Mouse (Mus musculus): ENCODE measurements at regions not wholly inside any gene's neighbourhood (a gene's known extent, or its start where the extent isn't known, plus 50 kb on each side); places are given as distances from the start of the nearest gene placed in this dataset.

DNA sequence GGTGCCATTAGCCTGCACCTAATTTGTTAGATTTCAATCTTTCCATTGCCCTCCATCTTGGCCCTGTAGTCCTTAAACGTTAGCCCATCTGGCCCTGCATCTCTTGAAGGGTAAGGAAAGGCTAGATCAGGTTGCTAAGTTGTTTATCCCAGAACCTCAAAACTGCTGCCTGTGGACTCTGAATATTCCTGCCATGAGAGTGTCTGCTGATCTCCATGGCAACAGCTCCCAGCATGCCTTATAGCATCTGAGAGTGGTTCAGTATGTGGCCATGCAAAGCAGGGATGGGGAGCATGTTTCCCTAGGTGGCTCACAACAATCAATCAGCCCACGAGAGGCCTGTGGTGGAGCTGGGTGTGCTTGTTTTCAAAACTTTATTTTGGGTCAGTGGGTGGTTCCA is 346.3 kb downstream of the Rps24 start:
- H3K27me3 ChIP-seq (ENCODE audit: control insufficient read depth in 1 of 2, insufficient read depth in 2 of 2, low read length in 2 of 2) = no peaks in the 10 kb centered on the region
- TF ChIP-seq MAX (IDR thresholded peaks at IDR 0.05; ENCODE audit: low read length) (no peak), GABPA (IDR thresholded peaks at IDR 0.05; ENCODE audit: low read depth, low read length) (no peak), BHLHE40 (IDR thresholded peaks at IDR 0.05; ENCODE audit: borderline replicate concordance, low read depth, low read length) (no peak), MYB (IDR thresholded peaks at IDR 0.05; ENCODE audit: low read depth, low read length) (no peak), MAZ (IDR thresholded peaks at IDR 0.05; ENCODE audit: low read depth, low read length) (no peak), NELFE (IDR thresholded peaks at IDR 0.05; ENCODE audit: low read depth, low read length) (no peak), SIN3A (IDR thresholded peaks at IDR 0.05; ENCODE audit: low read length) (no peak), ELF1 (IDR thresholded peaks at IDR 0.05; ENCODE audit: low read depth, low read length) (no peak), CHD1 (IDR thresholded peaks at IDR 0.05; ENCODE audit: low read depth, low read length) (no peak), MYC (IDR thresholded peaks at IDR 0.05; ENCODE audit: low read depth, low read length) (no peak), CTCF (IDR thresholded peaks at IDR 0.05 in 2 of 3, conservative IDR thresholded peaks at IDR 0.05 in 1 of 3; ENCODE audit: control insufficient read depth in 1 of 3, insufficient read depth in 1 of 3, low read depth in 2 of 3, low read length in 3 of 3, poor library complexity in 1 of 3, severe bottlenecking in 1 of 3) (no peak), JUND (IDR thresholded peaks at IDR 0.05; ENCODE audit: low read depth, low read length) (no peak), USF1 (IDR thresholded peaks at IDR 0.05; ENCODE audit: low read depth, low read length) (no peak), ZMIZ1 (IDR thresholded peaks at IDR 0.05; ENCODE audit: low read depth, low read length) (no peak), KAT2A (conservative IDR thresholded peaks at IDR 0.05; ENCODE audit: low read depth, low read length) (no peak), GATA1 (IDR thresholded peaks at IDR 0.05; ENCODE audit: low read depth, low read length) (no peak)
- no peaks in the 10 kb centered on the region for H3K9me3 ChIP-seq (replicated peaks; ENCODE audit: insufficient read depth, low read length)
- no peak overlapping the region for H3K27ac ChIP-seq (ENCODE audit: control insufficient read depth, low read depth, low read length)
- no peaks in the 10 kb centered on the region for H3K36me3 ChIP-seq (ENCODE audit: control insufficient read depth in 1 of 2, insufficient read depth in 2 of 2, low read length in 2 of 2)
- H3K9ac ChIP-seq (ENCODE audit: control insufficient read depth, low read depth, low read length, poor library complexity, severe bottlenecking) = no peak overlapping the region
- H3K79me2 ChIP-seq (ENCODE audit: control insufficient read depth, insufficient read depth, low read length, poor library complexity) = no peaks in the 10 kb centered on the region
- no peaks in the 10 kb centered on the region for H3K4me1 ChIP-seq (ENCODE audit: control insufficient read depth in 1 of 2, insufficient read depth in 2 of 2, low read length in 2 of 2)
- no peak for DNase-seq (ENCODE audit: low read depth, low spot score)
- H3K4me3 ChIP-seq (ENCODE audit: control insufficient read depth in 1 of 2, insufficient read depth in 1 of 2, low read depth in 2 of 2, low read length in 2 of 2) = no peak overlapping the region

DNA sequence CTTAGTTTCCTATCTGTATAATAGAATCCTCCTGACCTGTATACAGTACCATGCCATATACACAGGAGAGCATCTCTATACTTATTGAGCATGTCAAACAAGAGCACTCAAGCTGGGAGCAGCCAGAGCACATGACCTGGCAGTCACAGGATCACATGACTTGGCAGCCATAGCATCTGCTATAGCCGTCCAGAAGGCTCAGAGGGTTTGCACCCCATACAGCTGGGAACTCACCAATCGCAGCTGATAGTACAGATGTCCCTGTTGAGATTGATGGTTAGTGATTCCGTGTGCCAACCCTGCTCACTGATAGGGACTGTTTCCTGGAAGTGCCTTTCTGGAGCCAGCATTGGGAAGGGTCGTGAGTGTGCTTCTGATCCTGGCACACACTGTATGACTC is 351.3 kb downstream of the Rps24 start:
- H3K79me2 ChIP-seq (ENCODE audit: control insufficient read depth, insufficient read depth, low read length, poor library complexity) = no peaks in the 10 kb centered on the region
- no peak overlapping the region for H3K9ac ChIP-seq (ENCODE audit: control insufficient read depth, low read depth, low read length, poor library complexity, severe bottlenecking)
- no peak overlapping the region for H3K27ac ChIP-seq (ENCODE audit: control insufficient read depth, low read depth, low read length)
- H3K4me3 ChIP-seq (ENCODE audit: control insufficient read depth in 1 of 2, insufficient read depth in 1 of 2, low read depth in 2 of 2, low read length in 2 of 2) = no peak overlapping the region
- no peaks in the 10 kb centered on the region for H3K36me3 ChIP-seq (ENCODE audit: control insufficient read depth in 1 of 2, insufficient read depth in 2 of 2, low read length in 2 of 2)
- H3K9me3 ChIP-seq (replicated peaks; ENCODE audit: insufficient read depth, low read length) = no peaks in the 10 kb centered on the region
- TF ChIP-seq TAL1 (IDR thresholded peaks at IDR 0.05; ENCODE audit: low read length) (no peak), RAD21 (IDR thresholded peaks at IDR 0.05; ENCODE audit: low read depth, low read length) (no peak), MAX (IDR thresholded peaks at IDR 0.05; ENCODE audit: low read length) (no peak), ZMIZ1 (IDR thresholded peaks at IDR 0.05; ENCODE audit: low read depth, low read length) (no peak), TCF12 (IDR thresholded peaks at IDR 0.05; ENCODE audit: low read depth, low read length) (no peak), CHD1 (IDR thresholded peaks at IDR 0.05; ENCODE audit: low read depth, low read length) (no peak), ELF1 (IDR thresholded peaks at IDR 0.05; ENCODE audit: low read depth, low read length) (no peak), E2F4 (IDR thresholded peaks at IDR 0.05; ENCODE audit: borderline replicate concordance, low read depth, low read length) (no peak), GABPA (IDR thresholded peaks at IDR 0.05; ENCODE audit: low read depth, low read length) (no peak), ZNF384 (IDR thresholded peaks at IDR 0.05; ENCODE audit: low read depth, low read length) (no peak), HCFC1 (IDR thresholded peaks at IDR 0.05; ENCODE audit: low read depth, low read length) (no peak), NELFE (IDR thresholded peaks at IDR 0.05; ENCODE audit: low read depth, low read length) (no peak)
- H3K27me3 ChIP-seq (ENCODE audit: control insufficient read depth in 1 of 2, insufficient read depth in 2 of 2, low read length in 2 of 2) = no peaks in the 10 kb centered on the region
- H3K4me1 ChIP-seq (ENCODE audit: control insufficient read depth in 1 of 2, insufficient read depth in 2 of 2, low read length in 2 of 2) = no peaks in the 10 kb centered on the region
- no peak for DNase-seq (ENCODE audit: low read depth, low spot score)
